Mouse (Mus musculus) left cerebral cortex, postnatal 4 days (tissue): Measurements from ENCODE around the gene Syngap1. TPM values are rescaled to one million over a fixed set of nuclear protein-coding genes. Genes with fewer than 3 reads are reported as not detected.

ENCODE experiments used
- DNase-seq: peaks from one replicate; pipeline ENCODE4 v3.0.0-alpha.2; 2022
- intact Hi-C: fragments of 180-260 bp; cut with DNase I; formaldehyde crosslinking; loops from one replicate; pipeline ENCODE4 v1.15.1; 2025
- total RNA-seq, 2 experiments: library from RNA; stranded (reverse); gene quantifications; 2 replicates each; pipeline ENCODE4 v1.2.3; 2021

Syngap1 gene
- total RNA-seq, 2 experiments from 2014 or later = 350 to 366 TPM

- intact Hi-C loops = no loop called here
- DNase-seq = no peak
Measured at GRCm38 (mm10) chr17:26983382-26983781, 42.3 kb downstream of the Syngap1 start.

- intact Hi-C loops = no loop called here
- DNase-seq = no peak
Measured at GRCm38 (mm10) chr17:26985503-26986179, 44.6 kb downstream of the Syngap1 start.

GRCm38 (mm10) chr17:26990521-26990920 is 49.5 kb downstream of the Syngap1 start:
- intact Hi-C loops = no loop called here
- no peak for DNase-seq

- DNase-seq = peak; percentile 51
- intact Hi-C loops = no loop called here
Measured at GRCm38 (mm10) chr17:26994410-26994809, 53.4 kb downstream of the Syngap1 start.

- intact Hi-C loops = no loop called here
- no peak for DNase-seq
Measured at GRCm38 (mm10) chr17:26995006-26995405, 54.0 kb downstream of the Syngap1 start.

GRCm38 (mm10) chr17:26995562-26995961 is 54.5 kb downstream of the Syngap1 start:
- DNase-seq = no peak
- intact Hi-C loops = no loop called here

- intact Hi-C loops = no loop called here
- no peak for DNase-seq
Measured at GRCm38 (mm10) chr17:26997661-26998060, 56.6 kb downstream of the Syngap1 start.

GRCm38 (mm10) chr17:26998283-26998682 is 57.2 kb downstream of the Syngap1 start:
- no peak for DNase-seq
- intact Hi-C loops = no loop called here

- DNase-seq = no peak
- intact Hi-C loops = no loop called here
Measured at GRCm38 (mm10) chr17:26999996-27000395, 58.9 kb downstream of the Syngap1 start.

- no peak for DNase-seq
- intact Hi-C loops = no loop called here
Measured at GRCm38 (mm10) chr17:27001151-27001550, 60.1 kb downstream of the Syngap1 start.

GRCm38 (mm10) chr17:27001889-27002288 is 60.8 kb downstream of the Syngap1 start:
- intact Hi-C loops = no loop called here
- no peak for DNase-seq

GRCm38 (mm10) chr17:27004431-27004830 is 63.4 kb downstream of the Syngap1 start:
- peak; percentile 73 for DNase-seq
- intact Hi-C loops = no loop called here

GRCm38 (mm10) chr17:27004903-27005485 is 63.9 kb downstream of the Syngap1 start:
- DNase-seq = no peak
- intact Hi-C loops = no loop called here

GRCm38 (mm10) chr17:27005644-27006043 is 64.6 kb downstream of the Syngap1 start:
- intact Hi-C loops = no loop called here
- no peak for DNase-seq

GRCm38 (mm10) chr17:27008277-27008676 is 67.2 kb downstream of the Syngap1 start:
- intact Hi-C loops = no loop called here
- DNase-seq = no peak

- DNase-seq = no peak
- intact Hi-C loops = no loop called here
Measured at GRCm38 (mm10) chr17:27011167-27011566, 70.1 kb downstream of the Syngap1 start.

GRCm38 (mm10) chr17:27011998-27012672 is 71.1 kb downstream of the Syngap1 start:
- no peak for DNase-seq
- intact Hi-C loops = no loop called here

GRCm38 (mm10) chr17:27012909-27013308 is 71.9 kb downstream of the Syngap1 start:
- no peak for DNase-seq
- intact Hi-C loops = no loop called here

- intact Hi-C loops = no loop called here
- peak; percentile 90 for DNase-seq
Measured at GRCm38 (mm10) chr17:27017564-27018499, 76.8 kb downstream of the Syngap1 start.

GRCm38 (mm10) chr17:27018555-27019196 is 77.6 kb downstream of the Syngap1 start:
- intact Hi-C loops = no loop called here

More at GRCm38 (mm10) chr17:27018555-27019196, 77.6 kb downstream of the Syngap1 start:
- no peak for DNase-seq
